Mouse (Mus musculus) limb, embryonic 11.5 days (tissue): ENCODE measurements around the gene Pbdc1. TPM values are rescaled to one million over a fixed set of nuclear protein-coding genes. Genes with fewer than 3 reads are reported as not detected.
"Not testable (repeated sequence)": the region's sequence is repeated elsewhere in the genome, so short reads cannot be mapped to it uniquely, and the experiment has no call there.

Source experiments
- ATAC-seq: fragments of 200-750 bp; cut with Nextera tagmentation; 2 replicates; pipeline ENCODE4 v1.8.0; 2017; ENCODE audit warnings: low read depth; ENCODE audit not compliant: insufficient number of reproducible peaks, low FRiP score, low TSS enrichment
- DNase-seq: peaks from one replicate; pipeline ENCODE4 v3.0.0-alpha.2; 2015; ENCODE audit warnings: low spot score
- H3K27ac ChIP-seq: fragments of 300-500 bp; sonication (generic); replicated peaks from 2 replicates; pipeline ENCODE4 v1.5.1; 2014; ENCODE audit warnings: low read depth, mild to moderate bottlenecking, low read length
- H3K27me3 ChIP-seq: fragments of 300-500 bp; sonication (generic); 2 replicates; pipeline ENCODE4 v1.6.1; 2014; ENCODE audit warnings: mild to moderate bottlenecking, low read length, mixed read lengths; ENCODE audit not compliant: control insufficient read depth, insufficient read depth
- H3K36me3 ChIP-seq: fragments of 300-500 bp; sonication (generic); 2 replicates; pipeline ENCODE4 v1.6.1; 2014; ENCODE audit warnings: mild to moderate bottlenecking, low read length, moderate library complexity, mixed read lengths; ENCODE audit not compliant: control insufficient read depth, insufficient read depth
- H3K4me1 ChIP-seq: fragments of 300-500 bp; sonication (generic); 2 replicates; pipeline ENCODE4 v1.6.1; 2014; ENCODE audit warnings: low read length, mixed read lengths; ENCODE audit not compliant: control insufficient read depth, insufficient read depth
- H3K4me2 ChIP-seq: fragments of 300-500 bp; sonication (generic); 2 replicates; pipeline ENCODE4 v1.6.1; 2014; ENCODE audit warnings: low read depth, mild to moderate bottlenecking, moderate library complexity; ENCODE audit not compliant: severe bottlenecking
- H3K4me3 ChIP-seq: fragments of 300-500 bp; sonication (generic); 2 replicates; pipeline ENCODE4 v1.5.1; 2014; ENCODE audit warnings: low read depth, low read length
- H3K9ac ChIP-seq: fragments of 300-500 bp; sonication (generic); 2 replicates; pipeline ENCODE4 v1.6.1; 2014; ENCODE audit warnings: mild to moderate bottlenecking, low read length
- H3K9me3 ChIP-seq: fragments of 300-500 bp; sonication (generic); 2 replicates; pipeline ENCODE4 v1.6.1; 2016; ENCODE audit warnings: low read length; ENCODE audit not compliant: control insufficient read depth
- WGBS: fragments of 180-500 bp; shearing (Covaris S2); extraction: QIAGEN DNeasy Blood & Tissue Kit; methylation state at CpG from one replicate; pipeline ENCODE4 v1.1.7; 2014; 5-methylcytosine and 5-hydroxymethylcytosine counted together
- polyA plus RNA-seq: library from polyadenylated mRNA; unstranded; fragments of >200 nt; fragmentation: Nextera tagmentation; extraction: Ambion mirVana; gene quantifications from 2 replicates; pipeline ENCODE4 v1.2.1, GENCODE M21; 2014

The Pbdc1 gene
- polyA plus RNA-seq, 1 experiment from 2014 or later, result 81.3 TPM

DNA sequence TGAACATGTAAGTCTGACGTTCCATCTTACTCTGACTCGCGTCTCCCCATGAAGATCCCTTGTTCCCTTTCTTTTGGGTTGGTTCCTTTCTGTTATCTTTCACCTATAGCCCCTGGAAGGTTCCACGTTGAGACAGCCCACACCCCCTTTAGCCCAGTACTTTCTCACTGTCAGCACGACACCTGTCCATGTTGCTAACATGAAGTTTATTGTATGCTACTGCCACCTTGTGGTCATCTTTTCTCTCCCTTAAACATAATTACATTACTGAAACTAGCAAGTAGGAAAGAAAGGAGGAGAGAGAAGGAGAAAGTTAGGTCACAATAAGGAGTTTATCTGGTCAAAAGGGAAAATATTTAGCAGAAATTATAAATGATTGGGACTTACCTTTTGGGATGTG, 24.6 kb downstream of the Pbdc1 start:
- no peak overlapping the region for H3K9ac ChIP-seq
- no peak overlapping the region for H3K4me3 ChIP-seq
- no peaks in the 10 kb centered on the region for H3K27me3 ChIP-seq
- no peak overlapping the region for H3K4me2 ChIP-seq
- DNase-seq (no peak), ATAC-seq (no peak)
- no peaks in the 10 kb centered on the region for H3K4me1 ChIP-seq
- WGBS, result 55% methylated on average over 5 of the region's 5 CpGs
- no peaks in the 10 kb centered on the region for H3K9me3 ChIP-seq
- H3K27ac ChIP-seq, result no peak overlapping the region
- no peaks in the 10 kb centered on the region for H3K36me3 ChIP-seq

DNA sequence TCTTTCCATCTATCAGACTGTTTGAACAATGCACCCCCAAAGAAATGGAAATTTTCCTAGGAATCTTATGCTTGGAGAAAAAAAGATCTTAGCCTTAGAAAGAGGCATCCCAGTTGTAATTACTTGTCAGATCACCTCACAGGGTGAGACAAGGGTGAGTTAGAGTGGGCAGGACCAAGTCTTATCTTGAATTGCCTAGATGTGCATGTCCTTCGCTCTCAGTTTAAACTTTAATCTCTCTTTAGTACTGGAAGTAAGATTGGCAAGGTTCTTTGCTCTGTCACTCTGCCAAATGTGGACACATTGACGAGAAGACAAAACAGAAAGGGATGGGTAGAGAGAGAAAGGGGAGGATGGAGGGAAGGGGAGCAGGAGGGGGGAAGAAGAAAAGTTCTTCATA, 35.4 kb downstream of the Pbdc1 start:
- WGBS, result 81% methylated on average over 2 of the region's 2 CpGs
- no peak overlapping the region for H3K9ac ChIP-seq
- ATAC-seq, result no peak
- H3K27me3 ChIP-seq, result 0 out of 2 replicates have a peak, but pooled peaks cover under 1% of the 10 kb centered on the region
- H3K4me2 ChIP-seq, result no peak overlapping the region
- H3K4me1 ChIP-seq, result no peaks in the 10 kb centered on the region
- H3K9me3 ChIP-seq, result no peaks in the 10 kb centered on the region
- no peak for DNase-seq
- H3K4me3 ChIP-seq, result no peak overlapping the region
- H3K27ac ChIP-seq, result no peak overlapping the region
- no peaks in the 10 kb centered on the region for H3K36me3 ChIP-seq

GRCm38 (mm10) chrX:105120275-105121226, 41.0 kb downstream of the Pbdc1 start, which contains the start of gene Magee1:
Magee1 (plus strand) TSS chrX:105120378.
- peak within 1 kb of the TSS; percentile 27 for H3K9ac ChIP-seq
- H3K4me1 ChIP-seq, result no peaks in the 10 kb centered on the region
- H3K4me2 ChIP-seq, result peak within 1 kb of the TSS; percentile 84
- 13% methylated on average over 64 of the region's 65 CpGs for WGBS
- peak; percentile 67 for ATAC-seq
- no peaks in the 10 kb centered on the region for H3K9me3 ChIP-seq
- H3K27me3 ChIP-seq, result peaks cover 13% of the 10 kb centered on the region
- no peak within 1 kb of the TSS for H3K27ac ChIP-seq
- no peaks in the 10 kb centered on the region for H3K36me3 ChIP-seq
- peak within 1 kb of the TSS; percentile 54 for H3K4me3 ChIP-seq
- DNase-seq, result peak; percentile 75

- Histone ChIP-seq H3K36me3 (no peaks in the 10 kb centered on the region), H3K4me3 (peak overlapping the region; percentile 54), H3K27me3 (peaks cover 13% of the 10 kb centered on the region), H3K27ac (no peak overlapping the region), H3K4me1 (no peaks in the 10 kb centered on the region), H3K4me2 (peak overlapping the region; percentile 84), H3K9ac (no peak overlapping the region), H3K9me3 (no peaks in the 10 kb centered on the region)
- ATAC-seq, result peak; percentile 84
- DNase-seq, result peak; percentile 78
- 16% methylated on average over 38 of the region's 38 CpGs for WGBS
Observed at GRCm38 (mm10) chrX:105121227-105121865, 41.8 kb downstream of the Pbdc1 start.

DNA sequence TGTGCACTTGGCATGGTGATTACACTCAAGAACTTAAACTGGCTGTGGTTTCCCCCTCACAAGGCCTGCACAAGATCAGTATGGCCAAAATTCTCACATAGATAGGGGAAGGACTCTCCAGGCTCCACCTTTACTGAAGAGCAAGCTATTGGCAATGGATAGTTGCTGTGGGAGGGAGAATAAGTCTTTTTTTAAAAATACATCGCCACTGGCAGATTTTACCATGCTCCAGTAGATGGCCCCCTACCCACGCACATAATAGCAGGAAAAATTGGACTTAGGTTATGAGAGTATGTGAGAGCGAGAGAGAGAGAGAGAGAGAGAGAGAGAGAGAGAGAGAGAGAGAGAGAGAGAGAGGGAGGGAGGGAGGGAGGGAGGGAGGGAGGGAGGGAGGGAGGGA, 45.3 kb downstream of the Pbdc1 start:
- no peak overlapping the region for H3K4me3 ChIP-seq
- ATAC-seq (no peak), DNase-seq (peak; percentile 23)
- peaks cover 13% of the 10 kb centered on the region for H3K27me3 ChIP-seq
- no peaks in the 10 kb centered on the region for H3K36me3 ChIP-seq
- no peaks in the 10 kb centered on the region for H3K4me1 ChIP-seq
- H3K9ac ChIP-seq, result no peak overlapping the region
- H3K9me3 ChIP-seq, result no peaks in the 10 kb centered on the region
- H3K4me2 ChIP-seq, result no peak overlapping the region
- 29% methylated on average over 2 of the region's 3 CpGs for WGBS
- no peak overlapping the region for H3K27ac ChIP-seq

GRCm38 (mm10) chrX:105151872-105152461, 72.4 kb downstream of the Pbdc1 start:
- H3K27ac ChIP-seq, result no peak overlapping the region
- ATAC-seq (no peak), DNase-seq (peak; percentile 20)
- no peaks in the 10 kb centered on the region for H3K36me3 ChIP-seq
- 42% methylated on average over 26 of the region's 26 CpGs for WGBS
- no peaks in the 10 kb centered on the region for H3K4me1 ChIP-seq
- no peak overlapping the region for H3K4me3 ChIP-seq
- no peak overlapping the region for H3K4me2 ChIP-seq
- H3K9ac ChIP-seq, result peak overlapping the region; percentile 34
- H3K9me3 ChIP-seq, result no peaks in the 10 kb centered on the region
- no peaks in the 10 kb centered on the region; the same call in 1 of the 2 replicates for H3K27me3 ChIP-seq

DNA sequence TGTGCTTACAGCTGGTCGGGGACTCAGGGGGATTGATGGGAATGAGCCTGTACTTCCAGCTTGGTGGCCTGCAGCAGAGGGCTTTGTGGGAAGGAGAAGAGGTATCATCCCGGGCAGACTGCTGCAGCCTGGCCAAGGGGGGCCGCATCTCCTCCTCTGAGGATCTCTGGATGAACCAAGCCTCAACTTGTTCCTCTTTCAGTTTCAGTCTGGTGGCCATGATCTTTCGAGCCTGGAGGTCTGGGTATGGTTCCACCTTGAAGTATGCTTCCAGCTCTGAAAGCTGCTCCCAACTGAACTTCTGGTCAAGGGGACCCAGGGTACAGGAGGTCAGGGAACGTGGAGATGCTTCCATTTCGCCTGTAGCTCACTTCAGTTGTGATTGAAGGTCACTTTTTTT, 85.5 kb downstream of the Pbdc1 start:
- not testable (repeated sequence) for H3K36me3 ChIP-seq, ATAC-seq, H3K27ac ChIP-seq, H3K9ac ChIP-seq, H3K4me1 ChIP-seq, H3K9me3 ChIP-seq, DNase-seq, H3K27me3 ChIP-seq, H3K4me3 ChIP-seq, H3K4me2 ChIP-seq
- 78% methylated on average over 6 of the region's 6 CpGs for WGBS
